Mouse (Mus musculus) cerebellum, adult 8-10 months (tissue): Measurements from ENCODE around the gene Trip4.

Experiments used
- DNase-seq: peaks from one replicate; pipeline ENCODE4 v3.0.0; 2022

The Trip4 gene

DNA sequence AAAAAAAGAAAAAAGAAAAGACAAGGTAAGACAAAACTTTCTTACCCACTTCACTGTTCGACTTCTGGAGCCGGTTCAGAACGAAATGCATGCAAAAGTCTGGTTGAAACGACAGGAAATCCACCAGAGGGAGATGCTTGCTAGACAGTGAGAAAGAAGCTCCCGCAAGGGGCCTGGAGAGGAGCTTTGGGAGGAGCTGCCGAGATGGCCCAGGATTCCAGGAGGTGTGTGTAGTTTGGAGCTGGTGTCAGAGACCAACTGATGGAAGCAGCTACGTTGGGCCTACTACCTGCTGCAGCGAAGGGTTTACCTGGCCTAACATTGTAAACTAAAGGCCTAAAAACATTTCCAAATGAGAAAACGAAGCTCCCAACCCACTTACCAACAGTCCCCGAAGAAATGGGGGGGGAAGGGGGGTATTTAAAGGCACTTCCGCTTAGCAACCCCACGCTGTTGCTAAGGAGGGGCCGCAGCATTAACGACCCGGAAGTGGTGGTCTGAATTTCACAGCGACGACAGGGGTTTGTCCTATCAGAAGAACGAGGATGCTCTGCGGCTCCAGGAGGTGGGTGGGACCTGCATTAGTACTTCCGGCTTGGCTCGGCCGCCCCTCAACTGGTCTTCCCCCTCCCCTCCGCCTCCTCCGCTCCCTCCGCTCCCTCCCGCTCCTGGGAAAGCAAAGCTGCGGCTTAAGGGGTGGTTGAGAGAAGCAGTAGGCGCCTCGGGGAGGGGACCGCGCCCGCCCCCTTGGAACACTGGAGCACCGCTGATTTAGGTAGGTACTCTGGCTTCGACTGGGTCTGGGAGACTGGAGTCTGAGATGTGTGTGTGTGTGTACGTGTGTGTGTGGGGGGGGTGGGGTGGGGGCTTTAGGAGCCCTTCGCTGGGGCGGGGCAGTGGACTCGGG, at the start of gene Trip4, which contains the start of gene Csnk1g1:
TSS of gene Trip4 (minus strand) at position 401 of the 907 bp plus-strand sequence.
TSS of gene Csnk1g1 (plus strand) at position 531 of the 907 bp plus-strand sequence.
- DNase-seq = peak; percentile 93

DNA sequence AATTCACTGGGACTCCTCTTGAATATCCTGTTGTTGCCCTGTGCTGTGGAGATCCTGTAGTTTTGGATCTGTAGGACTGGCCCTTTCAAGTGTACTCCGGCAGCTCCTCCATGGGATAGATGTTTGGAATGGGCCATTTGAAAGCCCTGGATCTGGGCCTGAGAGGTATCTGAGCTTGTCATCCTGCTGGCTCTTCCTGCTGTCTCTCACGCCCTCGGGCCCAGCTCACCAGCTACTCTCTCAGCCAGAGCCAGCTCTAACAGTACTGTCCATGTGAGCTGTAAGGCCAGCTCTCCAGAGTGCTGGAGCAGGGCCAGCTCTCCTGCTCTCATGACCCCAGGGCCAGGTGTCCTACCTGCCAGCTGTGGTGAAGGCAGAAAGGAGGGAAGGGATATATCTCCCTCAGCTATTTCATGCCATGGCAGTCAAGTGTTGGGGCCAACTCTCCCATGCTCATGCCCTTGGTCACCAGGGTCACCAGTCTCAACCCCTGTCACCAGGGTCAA, 42.5 kb upstream of the Trip4 start:
- no peak for DNase-seq

GRCm38 (mm10) chr9:65937566-65937965, 29.0 kb upstream of the Trip4 start:
- DNase-seq = no peak

GRCm38 (mm10) chr9:65929826-65930225, 21.2 kb upstream of the Trip4 start:
- DNase-seq = no peak

GRCm38 (mm10) chr9:65928456-65928855, 19.9 kb upstream of the Trip4 start:
- DNase-seq = no peak

DNA sequence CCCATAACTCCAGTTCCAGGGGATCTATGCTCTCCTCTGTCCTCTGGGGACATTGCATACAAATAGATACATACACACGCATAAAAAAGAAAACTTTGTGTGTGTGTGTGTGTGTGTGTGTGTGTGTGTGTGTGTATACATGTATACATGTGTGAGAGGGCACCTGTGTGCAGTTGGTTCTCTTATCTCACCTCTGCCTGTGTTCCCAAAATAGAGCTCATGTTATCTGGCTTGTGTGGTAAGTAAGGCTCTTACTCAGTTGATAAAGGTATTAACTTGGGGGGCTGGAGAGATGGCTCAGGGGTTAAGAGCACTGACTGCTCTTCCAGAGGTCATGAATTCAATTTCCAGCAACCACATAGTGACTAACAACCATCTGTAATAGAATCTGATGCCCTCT, 8.4 kb upstream of the Trip4 start:
- DNase-seq = no peak

DNA sequence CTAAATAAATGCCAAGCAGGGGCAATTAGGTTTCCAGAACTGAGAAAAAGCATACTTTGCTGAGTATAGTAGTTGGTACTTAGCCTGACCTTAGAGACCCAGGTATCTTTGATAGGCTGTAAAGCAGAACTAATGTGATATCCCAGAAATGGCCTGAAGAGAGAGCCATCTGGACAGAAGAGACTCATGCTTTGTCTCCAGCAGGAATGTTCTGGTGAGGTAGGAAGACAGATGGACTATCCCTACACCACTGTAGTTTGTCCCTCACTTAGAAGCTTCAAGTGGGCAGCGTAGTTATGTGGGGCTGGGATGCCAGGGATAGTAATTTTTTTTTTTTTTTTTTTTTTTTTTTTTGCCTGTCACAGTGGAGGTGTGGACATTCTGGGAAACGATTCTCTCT, 5.4 kb upstream of the Trip4 start:
- DNase-seq = peak; percentile 40

DNA sequence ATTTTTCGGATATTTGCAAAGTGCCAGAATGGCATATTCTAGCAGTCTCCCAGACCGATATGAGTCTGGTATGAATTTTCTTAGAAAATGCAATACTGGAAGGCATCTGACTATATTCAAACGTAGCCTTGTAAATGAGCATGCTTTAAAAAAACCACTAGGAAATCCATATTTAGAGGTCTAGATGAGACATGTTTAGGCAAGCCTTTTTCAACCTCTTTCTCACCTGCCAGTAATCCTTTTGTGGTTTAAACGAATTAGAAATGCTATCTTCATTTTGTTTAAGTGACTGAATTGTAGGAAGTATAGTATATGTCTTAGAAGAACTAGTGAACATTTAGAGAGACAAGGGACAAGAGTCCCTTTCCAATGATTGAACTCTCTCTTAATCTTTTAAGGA, 1.2 kb upstream of the Trip4 start:
- no peak for DNase-seq

GRCm38 (mm10) chr9:65909301-65909801, 757 bp upstream of the Trip4 start:
- DNase-seq = no peak

- DNase-seq = no peak
These were observed 5.2 kb downstream of the Trip4 start for GRCm38 (mm10) chr9:65903419-65903818.

DNA sequence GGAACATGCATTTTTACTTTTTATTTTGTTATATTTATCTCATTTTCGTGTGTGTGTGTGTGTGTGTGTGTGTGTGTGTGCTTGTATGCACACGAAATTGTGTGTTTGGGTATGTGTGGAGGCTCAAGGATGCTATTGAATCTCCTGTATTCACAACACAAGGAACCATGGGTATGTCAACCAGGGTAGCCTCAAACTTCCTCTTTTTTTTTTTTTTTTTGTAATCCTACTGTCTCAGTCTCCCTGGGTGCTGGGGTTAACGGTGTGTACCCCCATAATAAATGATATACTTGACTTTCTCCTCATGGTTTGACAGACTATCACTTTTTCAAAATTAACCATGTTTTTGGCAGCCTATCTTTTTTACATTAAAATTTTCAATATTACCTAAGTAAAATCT, 5.7 kb downstream of the Trip4 start:
- DNase-seq = no peak

DNA sequence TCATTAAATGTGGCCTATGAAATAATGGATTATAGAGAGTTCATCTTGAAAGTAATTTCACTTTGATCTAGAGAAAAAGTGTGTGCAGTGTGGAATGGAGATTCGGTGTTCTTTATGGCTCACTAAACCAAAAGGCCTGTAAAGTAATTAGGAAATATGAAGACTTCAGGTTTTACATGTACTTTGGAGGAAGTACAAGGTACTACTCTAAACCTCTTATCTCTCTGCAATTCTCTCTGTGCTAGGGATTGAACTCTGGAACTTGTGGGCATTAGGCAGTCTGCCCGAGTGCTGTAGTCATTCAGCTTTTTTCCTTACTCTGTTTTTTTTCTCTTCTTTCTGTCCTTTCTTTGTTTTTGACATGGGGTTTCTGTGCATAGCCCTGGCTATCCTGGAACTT, 11.6 kb downstream of the Trip4 start:
- DNase-seq = no peak

DNA sequence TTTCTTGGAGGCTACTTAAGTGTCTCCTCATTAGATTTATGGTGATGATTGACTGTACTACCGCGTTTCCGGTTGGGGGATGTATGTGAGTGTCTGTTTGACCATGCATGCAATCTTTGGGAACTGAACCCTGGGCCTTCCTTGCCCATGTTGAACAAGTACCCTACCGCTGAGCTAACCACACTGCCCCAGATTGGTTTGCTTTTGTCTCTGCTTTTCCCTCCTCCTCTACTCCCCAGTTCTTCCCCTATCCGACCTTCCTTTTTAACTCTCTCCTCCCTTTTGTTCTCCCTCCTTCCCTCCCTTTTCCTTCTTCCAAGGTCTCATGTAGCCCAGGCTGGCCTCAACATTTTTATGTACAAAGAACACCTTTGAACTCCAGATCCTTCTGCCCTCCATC, 17.5 kb downstream of the Trip4 start:
- DNase-seq = no peak

DNA sequence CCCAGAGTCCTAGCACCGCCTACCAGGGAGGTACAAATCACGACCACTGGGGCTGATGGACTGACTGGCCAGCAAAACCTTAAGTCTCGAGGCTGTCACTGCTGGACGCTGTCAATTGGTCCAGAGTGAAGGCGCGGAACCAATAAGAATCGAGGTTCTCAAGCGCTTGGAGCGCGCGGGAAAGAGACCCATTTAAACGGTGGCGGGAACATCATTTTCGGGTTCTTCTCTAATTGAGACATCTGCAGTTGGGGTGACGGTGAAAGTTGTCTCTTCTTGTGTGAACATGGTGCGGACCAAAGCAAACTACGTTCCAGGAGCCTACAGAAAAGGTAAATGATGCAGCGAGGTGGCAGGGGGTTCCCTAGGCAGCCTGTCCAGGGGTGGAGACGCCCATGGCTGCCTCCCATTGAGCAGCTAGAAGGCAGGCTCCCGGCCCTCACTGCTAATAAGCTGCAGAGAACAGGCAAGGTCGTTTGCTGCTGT, 18.4 kb downstream of the Trip4 start, which contains the start of gene Pclaf:
TSS of gene Pclaf (plus strand) at position 95 of the 486 bp plus-strand sequence.
- DNase-seq = no peak

- DNase-seq = peak; percentile 88
These were observed 23.9 kb downstream of the Trip4 start for GRCm38 (mm10) chr9:65884564-65885315.

DNA sequence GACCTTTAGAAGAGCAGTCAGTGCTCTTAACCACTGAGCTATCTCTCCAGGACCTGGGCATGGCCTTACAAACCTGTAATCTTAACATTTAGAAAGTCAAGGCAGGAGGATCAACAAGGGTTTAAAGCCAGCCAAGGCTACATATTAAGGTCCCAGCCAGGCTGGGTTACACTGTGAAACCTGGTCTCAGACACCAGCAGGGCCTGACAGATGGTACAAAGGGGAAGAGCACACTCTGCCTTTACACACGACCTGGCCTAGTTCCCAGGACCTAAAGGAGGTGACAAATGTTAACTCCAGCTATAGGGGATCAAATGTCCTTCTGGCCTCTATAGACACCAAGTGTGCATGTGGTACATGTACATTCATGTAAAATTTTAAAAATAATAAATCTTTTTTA, 48.9 kb downstream of the Trip4 start:
- DNase-seq = peak; percentile 25

- DNase-seq = no peak
These were observed 58.4 kb downstream of the Trip4 start for GRCm38 (mm10) chr9:65850203-65850602.

GRCm38 (mm10) chr9:65848154-65848553, 60.4 kb downstream of the Trip4 start:
- DNase-seq = no peak

DNA sequence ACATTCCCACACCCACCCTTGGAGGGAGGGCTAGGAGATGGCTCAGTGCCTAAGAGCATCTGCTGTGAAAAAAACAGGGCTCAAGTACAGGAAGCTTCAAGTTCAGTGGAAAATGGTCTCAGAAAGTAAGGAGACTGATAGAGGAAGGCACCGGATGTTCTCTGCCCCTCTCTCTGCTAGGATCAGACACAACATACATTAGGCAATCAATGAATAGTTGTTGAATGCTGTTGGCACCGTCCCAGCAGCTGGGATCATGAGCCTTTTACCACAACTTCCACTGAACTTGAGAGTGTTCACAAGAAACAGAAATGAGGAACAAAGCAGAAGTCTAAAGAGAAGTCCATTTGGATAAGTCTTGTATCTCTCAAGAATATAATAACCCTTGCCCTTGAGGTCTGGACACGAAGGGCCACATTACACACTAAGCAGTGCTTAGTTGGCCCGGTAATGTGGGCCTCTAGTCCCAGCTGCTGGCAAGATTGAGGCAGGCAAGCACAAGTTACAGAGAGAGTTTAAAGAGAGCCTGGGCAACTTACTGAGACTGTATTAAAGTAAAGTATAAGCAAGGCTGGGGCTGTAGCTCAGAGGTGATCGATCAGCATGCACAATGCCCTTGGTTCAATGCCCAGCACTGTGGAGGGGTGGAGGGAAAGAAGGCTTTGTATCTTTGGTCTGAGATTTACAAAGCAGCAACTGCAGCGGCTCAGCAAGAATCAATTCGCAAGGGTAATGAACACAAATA, 64.0 kb downstream of the Trip4 start:
- DNase-seq = no peak

DNA sequence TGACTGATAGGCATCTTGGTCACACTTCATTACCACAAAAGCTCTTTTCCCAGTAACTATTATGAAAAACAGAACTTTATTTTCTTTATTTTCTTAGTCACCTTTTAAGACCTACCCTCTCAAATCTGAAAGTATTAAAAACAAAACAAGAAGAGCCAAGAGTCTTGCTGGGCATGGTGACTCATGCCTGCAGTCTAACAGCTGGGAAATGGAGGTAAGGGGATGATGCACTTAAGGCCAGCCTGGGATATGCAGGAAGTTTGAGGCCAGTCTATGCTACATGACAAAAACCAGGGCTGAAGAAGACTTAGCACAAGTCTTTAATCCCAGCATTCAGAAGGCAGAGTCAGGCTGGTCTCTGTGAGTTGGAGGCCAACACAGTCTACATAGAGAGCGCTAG, 68.8 kb downstream of the Trip4 start:
- no peak for DNase-seq

GRCm38 (mm10) chr9:65836916-65837315, 71.7 kb downstream of the Trip4 start:
- DNase-seq = no peak

DNA sequence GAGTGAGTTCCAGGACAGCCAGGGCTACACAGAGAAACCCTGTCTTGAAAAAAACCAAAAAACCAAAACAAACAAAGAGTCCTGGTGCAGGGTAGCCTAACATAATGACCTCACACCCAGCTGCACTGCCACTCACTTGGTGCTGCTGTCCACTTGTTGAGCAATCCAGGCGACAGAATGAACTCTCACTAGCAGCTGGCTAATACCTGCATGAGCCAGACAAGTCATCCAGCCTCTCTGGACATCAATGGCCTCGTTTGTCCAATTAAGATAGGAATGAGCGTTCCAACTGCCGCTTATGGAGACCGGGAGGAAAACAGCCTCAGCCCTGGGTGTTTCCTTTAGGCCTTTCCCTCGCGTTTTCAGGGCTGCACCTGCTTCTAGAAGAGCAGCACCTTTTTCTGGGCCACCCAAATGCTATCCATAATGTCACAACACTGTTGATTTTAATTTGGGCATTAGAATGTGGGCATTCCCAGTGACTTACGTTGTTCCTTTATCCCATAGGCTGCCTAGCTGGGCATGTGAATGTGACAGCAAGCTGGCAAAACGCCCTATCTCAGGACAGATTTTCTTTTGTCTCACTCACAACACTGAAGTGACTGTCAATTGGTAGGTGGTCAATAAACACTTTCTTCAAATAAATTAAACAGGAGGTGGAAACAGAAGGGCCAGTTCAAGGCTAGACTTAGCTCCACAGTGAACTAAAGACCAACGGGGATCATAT, 73.8 kb downstream of the Trip4 start:
- no peak for DNase-seq
